Mouse (Mus musculus) intestine, embryonic 16.5 days (tissue): ENCODE measurements around the gene Myg1. TPM values are rescaled to one million over a fixed set of nuclear protein-coding genes. Genes with fewer than 3 reads are reported as not detected.

Source experiments
- ATAC-seq: fragments of 200-750 bp; cut with Nextera tagmentation; 2 replicates; pipeline ENCODE4 v1.8.0; 2017; ENCODE audit warnings: moderate TSS enrichment, moderate library complexity
- H3K27ac ChIP-seq: fragments of 300-500 bp; sonication (generic); 2 replicates; pipeline ENCODE4 v1.5.1; 2014; ENCODE audit warnings: mild to moderate bottlenecking, low read length
- H3K27me3 ChIP-seq: fragments of 300-500 bp; sonication (generic); replicated peaks from 2 replicates; pipeline ENCODE4 v1.6.1; 2014; ENCODE audit warnings: low read length, control low read depth, mixed read lengths; ENCODE audit not compliant: control insufficient read depth, insufficient read depth
- H3K36me3 ChIP-seq: fragments of 300-500 bp; sonication (generic); 2 replicates; pipeline ENCODE4 v1.6.1; 2014; ENCODE audit warnings: low read length, control low read depth; ENCODE audit not compliant: control insufficient read depth, insufficient read depth
- H3K4me1 ChIP-seq: fragments of 300-500 bp; sonication (generic); 2 replicates; pipeline ENCODE4 v1.6.1; 2014; ENCODE audit warnings: low read length, control low read depth, mixed read lengths; ENCODE audit not compliant: control insufficient read depth, insufficient read depth
- H3K4me2 ChIP-seq: fragments of 300-500 bp; sonication (generic); 2 replicates; pipeline ENCODE4 v1.6.1; 2014; ENCODE audit warnings: low read depth, low read length, control low read depth
- H3K4me3 ChIP-seq: fragments of 300-500 bp; sonication (generic); 2 replicates; pipeline ENCODE4 v1.5.1; 2014; ENCODE audit warnings: mild to moderate bottlenecking, low read length
- H3K9ac ChIP-seq: fragments of 300-500 bp; sonication (generic); 2 replicates; pipeline ENCODE4 v1.6.1; 2014; ENCODE audit warnings: low read depth, low read length
- H3K9me3 ChIP-seq: fragments of 300-500 bp; sonication (generic); 2 replicates; pipeline ENCODE4 v1.6.1; 2016; ENCODE audit warnings: low read length, control low read depth; ENCODE audit not compliant: control insufficient read depth
- WGBS: fragments of 180-500 bp; shearing (Covaris S2); extraction: QIAGEN DNeasy Blood & Tissue Kit; methylation state at CpG from one replicate; pipeline ENCODE4 v1.1.7; 2014; 5-methylcytosine and 5-hydroxymethylcytosine counted together
- polyA plus RNA-seq: library from polyadenylated mRNA; unstranded; fragments of >200 nt; fragmentation: Nextera tagmentation; extraction: Ambion mirVana; gene quantifications from 2 replicates; pipeline ENCODE4 v1.2.1, GENCODE M21; 2015

The Myg1 gene
- polyA plus RNA-seq, 1 experiment from 2014 or later, result 80.9 TPM

DNA sequence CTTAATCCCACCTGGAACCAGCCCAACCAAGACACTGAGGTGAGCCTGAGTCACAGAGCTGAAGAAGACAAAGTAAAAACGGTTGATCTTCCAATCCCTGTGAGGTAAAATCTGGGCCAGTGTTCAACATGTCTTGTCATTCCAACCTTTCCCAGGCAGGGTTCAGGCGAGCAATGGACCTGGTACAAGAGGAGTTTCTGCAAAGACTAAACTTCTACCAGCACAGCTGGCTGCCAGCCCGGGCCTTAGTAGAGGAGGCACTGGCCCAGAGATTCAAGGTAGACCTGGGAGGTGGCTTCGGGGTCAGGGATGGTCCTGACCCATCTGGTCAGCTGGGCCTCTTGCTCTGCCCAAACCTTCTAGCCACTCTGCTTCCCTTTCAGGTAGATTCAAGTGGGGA lies 5.4 kb downstream of the Myg1 start:
- H3K36me3 ChIP-seq, result peaks cover 15% of the 10 kb centered on the region
- H3K4me1 ChIP-seq, result peaks cover 9% of the 10 kb centered on the region
- H3K9ac ChIP-seq, result no peak overlapping the region
- no peaks in the 10 kb centered on the region for H3K9me3 ChIP-seq
- ATAC-seq, result no peak
- H3K4me3 ChIP-seq, result no peak overlapping the region
- no peak overlapping the region for H3K4me2 ChIP-seq
- no peaks in the 10 kb centered on the region for H3K27me3 ChIP-seq
- WGBS, result 90% methylated on average over 4 of the region's 4 CpGs
- H3K27ac ChIP-seq, result no peak overlapping the region

DNA sequence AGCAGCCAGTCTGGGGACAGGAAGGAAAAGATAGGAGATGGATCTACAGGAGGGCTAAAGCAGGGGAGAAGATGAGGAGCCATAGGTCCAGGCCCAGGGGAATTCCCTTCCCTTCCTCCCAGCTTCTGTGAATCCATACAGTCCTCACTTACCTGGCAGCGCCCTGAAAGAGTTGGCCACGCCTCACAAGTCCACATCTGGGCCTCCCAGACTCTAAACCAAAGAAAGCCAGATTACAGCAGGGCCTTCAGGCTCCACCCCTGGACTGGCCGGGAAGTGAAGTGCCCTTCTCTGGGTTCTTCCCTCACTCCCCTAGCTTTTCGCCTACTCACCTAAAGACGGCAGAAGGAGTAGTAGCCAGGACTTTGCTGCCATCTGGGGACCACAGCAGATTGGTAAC lies 8.1 kb downstream of the Myg1 start:
- ATAC-seq, result peak; percentile 36; the same call in 1 of the 2 replicates
- no peak overlapping the region for H3K9ac ChIP-seq

DNA sequence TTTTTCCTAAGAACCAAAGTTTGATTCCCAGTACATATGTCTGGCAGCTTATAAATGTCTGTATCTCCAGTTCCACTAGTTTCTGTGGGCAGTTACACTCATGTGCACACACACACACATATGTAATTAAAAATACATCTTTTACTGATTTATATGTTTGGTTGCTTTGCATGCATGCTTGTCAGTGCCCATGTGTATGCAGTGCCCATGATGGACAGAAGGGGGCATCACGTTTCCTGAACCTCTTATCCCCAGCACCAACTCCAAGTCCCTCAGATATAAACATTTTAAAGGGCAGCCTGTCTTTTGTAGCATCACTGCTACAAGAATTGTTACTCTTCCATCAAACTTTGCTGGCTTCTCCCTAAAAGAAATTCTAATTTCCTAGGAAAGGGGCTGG lies 10.1 kb downstream of the Myg1 start:
- Histone ChIP-seq H3K4me2 (no peak overlapping the region), H3K4me1 (no peaks in the 10 kb centered on the region), H3K27ac (no peak overlapping the region), H3K9me3 (no peaks in the 10 kb centered on the region), H3K9ac (no peak overlapping the region), H3K4me3 (no peak overlapping the region), H3K36me3 (peaks cover 4% of the 10 kb centered on the region), H3K27me3 (no peaks in the 10 kb centered on the region)
- ATAC-seq, result no peak
- WGBS, result 13% methylated on average over 1 of the region's 1 CpGs

More for the DNA sequence above, 8.1 kb downstream of the Myg1 start:
- Histone ChIP-seq H3K9me3 (no peaks in the 10 kb centered on the region), H3K4me2 (no peak overlapping the region), H3K4me3 (no peak overlapping the region), H3K4me1 (no peaks in the 10 kb centered on the region), H3K27me3 (no peaks in the 10 kb centered on the region), H3K27ac (no peak overlapping the region), H3K36me3 (peaks cover 10% of the 10 kb centered on the region)
- WGBS, result 48% methylated on average over 5 of the region's 5 CpGs

DNA sequence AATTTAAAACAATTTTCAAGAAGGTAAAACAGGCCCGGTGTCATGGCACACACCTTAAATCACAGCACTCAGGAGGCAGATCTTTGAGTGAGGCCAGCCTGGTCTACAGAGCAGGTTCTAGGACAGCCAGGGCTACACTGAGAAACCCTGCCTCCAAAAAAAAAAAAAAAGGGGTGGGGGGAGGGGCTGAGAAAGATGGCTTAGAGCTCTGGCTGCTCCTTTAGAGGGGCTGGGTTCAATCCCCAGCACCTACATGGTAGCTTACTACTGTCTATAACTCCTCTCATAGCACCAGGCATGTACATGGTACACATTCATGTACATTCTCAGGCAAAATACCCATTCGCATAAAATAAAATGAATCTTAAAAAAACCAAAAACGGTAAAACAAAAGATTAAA lies 13.0 kb downstream of the Myg1 start:
- no peak for ATAC-seq
- 95% methylated on average over 3 of the region's 3 CpGs for WGBS
- no peaks in the 10 kb centered on the region for H3K4me1 ChIP-seq
- H3K4me2 ChIP-seq, result no peak overlapping the region
- H3K27ac ChIP-seq, result no peak overlapping the region
- H3K27me3 ChIP-seq, result no peaks in the 10 kb centered on the region
- H3K9me3 ChIP-seq, result no peaks in the 10 kb centered on the region
- H3K36me3 ChIP-seq, result no peaks in the 10 kb centered on the region; the same call in 1 of the 2 replicates
- no peak overlapping the region for H3K9ac ChIP-seq
- H3K4me3 ChIP-seq, result no peak overlapping the region

DNA sequence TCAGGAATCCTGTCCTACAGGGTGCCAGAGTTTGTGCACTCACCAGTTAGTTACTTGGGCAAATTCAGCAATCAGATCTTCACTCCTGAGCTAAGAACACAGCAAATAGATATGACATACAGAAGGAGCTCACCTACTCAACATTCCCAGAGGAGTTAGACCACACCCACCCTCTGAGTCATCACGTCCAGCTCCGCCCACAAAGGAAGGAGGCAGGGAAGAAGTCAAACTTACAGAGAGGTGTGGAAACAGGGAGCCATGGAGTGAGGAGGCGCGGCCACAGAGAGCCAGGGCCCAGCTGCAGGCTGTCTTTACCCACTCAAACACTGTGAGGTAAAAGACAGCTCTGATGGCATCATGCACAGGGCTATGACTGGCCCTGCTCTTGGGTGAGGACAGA lies 14.9 kb downstream of the Myg1 start:
- Histone ChIP-seq H3K4me1 (peaks cover 9% of the 10 kb centered on the region), H3K9me3 (no peaks in the 10 kb centered on the region), H3K36me3 (no peaks in the 10 kb centered on the region; the same call in 1 of the 2 replicates), H3K27ac (no peak overlapping the region), H3K4me3 (no peak overlapping the region), H3K4me2 (no peak overlapping the region), H3K27me3 (no peaks in the 10 kb centered on the region), H3K9ac (no peak overlapping the region)
- 55% methylated on average over 4 of the region's 4 CpGs for WGBS
- no peak for ATAC-seq

DNA sequence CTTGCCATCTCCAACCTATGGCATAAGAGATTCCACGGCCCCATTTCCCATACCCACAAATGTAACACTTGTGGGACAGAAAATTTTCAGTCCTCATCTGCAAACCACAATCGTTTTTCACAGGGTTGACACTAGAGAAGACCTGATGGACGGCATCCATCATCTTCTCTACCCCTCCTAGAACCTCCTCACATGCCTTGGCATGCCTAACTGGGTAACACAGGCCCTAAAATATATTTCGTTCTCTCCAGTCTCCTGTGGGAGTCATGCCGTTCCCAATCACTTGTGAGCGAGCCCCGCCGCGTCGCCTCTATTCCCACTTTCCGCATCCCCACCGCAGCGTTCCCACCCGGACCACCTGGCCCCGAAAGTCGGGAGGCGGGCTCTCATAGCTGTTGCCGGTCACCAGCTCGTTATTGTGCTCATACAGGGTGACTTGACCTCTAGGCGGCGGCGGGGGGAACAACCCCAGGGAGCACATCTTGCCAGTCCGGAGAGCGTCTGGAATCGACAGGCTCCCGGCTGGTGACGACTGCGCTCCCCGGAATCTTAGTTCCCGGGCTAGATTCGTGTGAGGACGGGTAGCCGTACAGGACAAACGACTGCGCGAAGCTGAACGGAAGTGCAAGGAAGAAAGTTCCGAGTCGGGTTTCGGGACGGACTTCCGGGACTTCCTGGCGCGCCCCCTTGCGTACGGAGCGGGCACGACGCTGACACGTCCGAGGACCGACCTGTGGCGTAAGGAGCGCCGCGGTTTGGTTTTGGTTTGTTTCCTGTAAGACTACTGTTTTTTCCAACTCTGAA lies 18.8 kb downstream of the Myg1 start, which contains the start of gene Aaas:
TSS of gene Aaas (minus strand) at position 634 of the 804 bp plus-strand sequence.
- H3K36me3 ChIP-seq, result no peaks in the 10 kb centered on the region; the same call in 1 of the 2 replicates
- WGBS, result under 1% methylated on average over 56 of the region's 56 CpGs
- H3K4me2 ChIP-seq, result peak within 1 kb of the TSS; percentile 73
- H3K27me3 ChIP-seq, result no peaks in the 10 kb centered on the region
- ATAC-seq, result peak; percentile 83
- peak within 1 kb of the TSS; percentile 25 for H3K27ac ChIP-seq
- no peaks in the 10 kb centered on the region for H3K9me3 ChIP-seq
- peak within 1 kb of the TSS; percentile 71 for H3K9ac ChIP-seq
- H3K4me1 ChIP-seq, result peaks cover 13% of the 10 kb centered on the region
- peak within 1 kb of the TSS; percentile 60 for H3K4me3 ChIP-seq

DNA sequence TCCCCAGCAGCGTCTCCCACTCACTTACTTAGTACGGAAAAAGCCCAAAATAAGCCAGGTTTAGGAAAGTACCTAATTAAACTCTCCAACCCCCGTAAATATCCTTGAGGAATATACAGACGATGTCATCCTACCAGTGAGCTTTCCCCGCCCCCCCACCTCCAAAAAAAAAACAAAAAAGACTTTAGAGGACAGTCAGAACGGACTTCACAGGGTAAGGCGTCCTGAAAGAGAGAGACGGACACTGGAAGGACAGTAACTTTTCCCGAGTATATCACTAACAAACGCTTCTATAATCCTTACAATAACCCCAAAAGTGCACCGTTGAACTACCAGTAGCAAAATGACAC lies 19.4 kb downstream of the Myg1 start:
- Histone ChIP-seq H3K36me3 (no peaks in the 10 kb centered on the region), H3K27me3 (peaks cover 4% of the 10 kb centered on the region), H3K27ac (peak overlapping the region; percentile 25), H3K9me3 (no peaks in the 10 kb centered on the region), H3K9ac (peak overlapping the region; percentile 71), H3K4me2 (peak overlapping the region; percentile 73), H3K4me3 (peak overlapping the region; percentile 60), H3K4me1 (peaks cover 16% of the 10 kb centered on the region)
- peak; percentile 27 for ATAC-seq
- WGBS, result 8% methylated on average over 11 of the region's 11 CpGs

DNA sequence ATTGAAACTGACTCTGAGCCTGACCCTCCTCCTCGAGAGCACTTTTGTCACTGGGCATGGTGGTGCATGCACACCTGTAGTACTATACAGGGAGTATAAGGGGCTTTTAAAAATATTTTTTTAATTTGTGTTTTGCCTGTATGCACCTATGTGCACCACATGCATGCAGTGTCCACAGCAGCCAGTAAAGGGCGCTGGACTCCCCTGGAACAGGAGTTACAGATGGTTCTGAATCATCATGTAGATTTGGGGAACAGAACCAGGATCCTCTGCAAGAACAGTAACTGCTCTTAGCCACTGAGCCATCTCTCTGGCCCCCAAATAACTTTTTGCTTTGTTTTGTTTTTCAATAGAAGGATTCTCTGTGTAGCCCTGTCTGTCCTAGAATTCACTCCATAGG lies 20.7 kb downstream of the Myg1 start:
- H3K9me3 ChIP-seq, result no peaks in the 10 kb centered on the region
- no peak for ATAC-seq
- no peak overlapping the region for H3K4me2 ChIP-seq
- H3K36me3 ChIP-seq, result no peaks in the 10 kb centered on the region
- peaks cover 18% of the 10 kb centered on the region for H3K4me1 ChIP-seq
- WGBS, result 57% methylated on average over 2 of the region's 2 CpGs
- no peak overlapping the region for H3K4me3 ChIP-seq
- no peak overlapping the region for H3K27ac ChIP-seq
- H3K9ac ChIP-seq, result no peak overlapping the region
- peaks cover 13% of the 10 kb centered on the region for H3K27me3 ChIP-seq

DNA sequence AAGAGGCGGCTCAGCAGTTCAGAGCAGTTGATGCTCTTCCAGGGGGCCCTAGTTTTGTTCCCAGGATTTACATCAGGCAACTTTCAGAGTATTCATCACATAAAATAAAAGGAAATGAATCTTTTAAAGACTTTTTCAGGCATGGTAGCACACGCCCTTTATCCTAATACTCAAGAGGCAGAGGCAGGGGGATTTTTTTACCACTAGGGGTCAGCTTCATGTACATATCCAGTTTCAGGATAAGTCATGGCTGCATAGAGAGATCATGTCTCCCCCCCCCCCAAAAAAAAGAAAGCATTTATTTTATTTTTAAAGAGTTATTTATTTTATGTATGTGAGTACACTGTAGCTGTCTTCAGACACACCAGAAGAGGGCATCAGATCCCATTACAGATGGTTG lies 22.5 kb downstream of the Myg1 start:
- Histone ChIP-seq H3K27ac (no peak overlapping the region), H3K36me3 (no peaks in the 10 kb centered on the region), H3K27me3 (peaks cover 29% of the 10 kb centered on the region), H3K9me3 (no peaks in the 10 kb centered on the region), H3K4me1 (peaks cover 23% of the 10 kb centered on the region), H3K4me2 (no peak overlapping the region), H3K9ac (no peak overlapping the region), H3K4me3 (no peak overlapping the region)
- ATAC-seq, result no peak
- WGBS, result 82% methylated on average over 2 of the region's 2 CpGs
